9 mouse cellular contexts compared by ENCODE assay signal in the genomic region with DNA sequence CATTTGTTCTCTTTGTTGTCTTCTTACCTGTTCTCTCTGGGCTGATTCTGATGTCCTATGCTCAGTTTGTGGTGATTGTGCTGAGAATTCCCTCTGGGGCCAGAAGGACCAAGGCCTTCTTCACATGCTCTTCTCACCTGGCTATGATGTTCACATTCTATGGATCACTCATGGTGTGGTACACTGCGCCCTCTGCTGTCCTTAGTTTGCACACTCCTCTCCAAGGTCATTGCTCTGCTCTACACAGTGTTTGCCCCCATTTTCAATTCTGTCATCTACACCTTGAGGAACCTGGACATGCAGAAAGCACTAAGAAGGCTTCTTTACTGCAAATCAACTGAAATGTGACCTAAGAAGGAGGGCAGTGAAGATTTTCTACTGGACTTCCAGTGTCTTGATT. TPM values are rescaled to one million over a fixed set of nuclear protein-coding genes. Genes with fewer than 3 reads are reported as not detected.
DNase-seq lines count a peak whose midpoint lies in the region; ATAC-seq lines count a peak whose summit lies in the region.
"Had no signal": no experiment of that assay in that cellular context is flagged by ENCODE, and none has a peak within 500 bp of the region (broad histone marks: within the 10 kb centered on the region; RNA-seq: fewer than 3 reads in every experiment).

No protein-coding gene starts in this region.

- H3K36me3 ChIP-seq in hindbrain, embryonic 11.5 days (ENCODE audit: control insufficient read depth, insufficient read depth, low read length): no peaks in the 10 kb centered on the region
- no peaks in the 10 kb centered on the region for H3K36me3 ChIP-seq in hindbrain, embryonic 12.5 days
- H3K36me3 ChIP-seq: heart, embryonic 15.5 days had no signal

- no peaks in the 10 kb centered on the region for H3K9me3 ChIP-seq in hindbrain, embryonic 11.5 days (ENCODE audit: control insufficient read depth, low read length)
- H3K9me3 ChIP-seq in hindbrain, embryonic 12.5 days (replicated peaks): no peaks in the 10 kb centered on the region
- H3K9me3 ChIP-seq: heart, embryonic 15.5 days had no signal

- H3K27ac ChIP-seq in hindbrain, embryonic 11.5 days (ENCODE audit: low read depth, low read length): no peak overlapping the region
- no peak overlapping the region for H3K27ac ChIP-seq in hindbrain, embryonic 12.5 days
- H3K27ac ChIP-seq: heart, embryonic 15.5 days had no signal

- peak; percentile 6 for DNase-seq in hindbrain, embryonic 11.5 days (ENCODE audit: low spot score)
- peak; percentile 9 to 10 for DNase-seq in urinary bladder, postnatal 36 days (ENCODE audit: low spot score in 2 of 2)
- no peak for DNase-seq in urinary bladder, postnatal 10 days (ENCODE audit: low spot score)
- DNase-seq in induced T-regulatory cell, adult 2 months (ENCODE audit: low read depth): peak; percentile 64
- peak; percentile 40 for DNase-seq in thymus, postnatal 14 days
- DNase-seq in right cerebral cortex, postnatal 4 days: no peak
- no peak for DNase-seq in gastrocnemius, postnatal 25 days

- 14% methylated on average over 1 of the region's 1 CpGs for WGBS in hindbrain, embryonic 11.5 days
- 15% methylated on average over 1 of the region's 1 CpGs for WGBS in hindbrain, embryonic 12.5 days

- ATAC-seq in hindbrain, embryonic 11.5 days (ENCODE audit: low FRiP score): no peak
- ATAC-seq in hindbrain, embryonic 12.5 days (ENCODE audit: low FRiP score): no peak

- no peaks in the 10 kb centered on the region for H3K27me3 ChIP-seq in hindbrain, embryonic 11.5 days (ENCODE audit: control insufficient read depth, insufficient read depth, low read length)
- H3K27me3 ChIP-seq in hindbrain, embryonic 12.5 days: no peaks in the 10 kb centered on the region
- H3K27me3 ChIP-seq: heart, embryonic 15.5 days had no signal

- no peak overlapping the region for H3K4me3 ChIP-seq in hindbrain, embryonic 11.5 days (ENCODE audit: low read depth, low read length)
- no peak overlapping the region for H3K4me3 ChIP-seq in hindbrain, embryonic 12.5 days
- H3K4me3 ChIP-seq: heart, embryonic 15.5 days had no signal

- no peaks in the 10 kb centered on the region for H3K4me1 ChIP-seq in hindbrain, embryonic 11.5 days (replicated peaks; ENCODE audit: control insufficient read depth, insufficient read depth, low read length)
- H3K4me1 ChIP-seq in hindbrain, embryonic 12.5 days: no peaks in the 10 kb centered on the region
- H3K4me1 ChIP-seq: heart, embryonic 15.5 days had no signal

- no peak overlapping the region for H3K9ac ChIP-seq in hindbrain, embryonic 11.5 days (ENCODE audit: low read depth, low read length)
- H3K9ac ChIP-seq in hindbrain, embryonic 12.5 days: no peak overlapping the region
- H3K9ac ChIP-seq: heart, embryonic 15.5 days had no signal

- no peak overlapping the region for H3K4me2 ChIP-seq in hindbrain, embryonic 11.5 days (replicated peaks; ENCODE audit: low read depth, low read length)
- H3K4me2 ChIP-seq in hindbrain, embryonic 12.5 days (replicated peaks): no peak overlapping the region
- H3K4me2 ChIP-seq: heart, embryonic 15.5 days had no signal

RNA-seq across cellular contexts. Expression of a gene that starts 13.0 kb away (rescaled TPM):
- polyA plus RNA-seq in hindbrain, embryonic 11.5 days (2014; fragmentation: Nextera tagmentation; extraction: Ambion mirVana): not detected in 2 replicates
- polyA plus RNA-seq in hindbrain, embryonic 12.5 days (2016; fragmentation: Nextera tagmentation; extraction: Ambion mirVana): not detected in 2 replicates
- total RNA-seq in gastrocnemius, postnatal 25 days (2021): not detected
- polyA plus RNA-seq: heart, embryonic 15.5 days had no signal

RNA-seq across cellular contexts. Expression of a gene that starts 13.4 kb away (rescaled TPM):
- not detected in 2 replicates for polyA plus RNA-seq in hindbrain, embryonic 11.5 days (2014; fragmentation: Nextera tagmentation; extraction: Ambion mirVana)
- not detected in 2 replicates for polyA plus RNA-seq in hindbrain, embryonic 12.5 days (2016; fragmentation: Nextera tagmentation; extraction: Ambion mirVana)
- total RNA-seq in gastrocnemius, postnatal 25 days (2021): not detected
- polyA plus RNA-seq: heart, embryonic 15.5 days had no signal

RNA-seq across cellular contexts. Expression of a gene that starts 19.5 kb away (rescaled TPM):
- 0.93 and 1.3 TPM in 2 replicates for polyA plus RNA-seq in hindbrain, embryonic 11.5 days (2014; fragmentation: Nextera tagmentation; extraction: Ambion mirVana)
- polyA plus RNA-seq in hindbrain, embryonic 12.5 days (2016; fragmentation: Nextera tagmentation; extraction: Ambion mirVana): 0.92 and 0.95 TPM in 2 replicates
- total RNA-seq in gastrocnemius, postnatal 25 days (2021): 1 to 10 TPM in 1 of 2 experiments, under 1 TPM in 1; 0.99 to 1.3 TPM

RNA-seq across cellular contexts. Expression of a gene that starts 30.6 kb away (rescaled TPM):
- polyA plus RNA-seq in hindbrain, embryonic 11.5 days (2014; fragmentation: Nextera tagmentation; extraction: Ambion mirVana): not detected in 2 replicates
- not detected in 2 replicates for polyA plus RNA-seq in hindbrain, embryonic 12.5 days (2016; fragmentation: Nextera tagmentation; extraction: Ambion mirVana)
- total RNA-seq in gastrocnemius, postnatal 25 days (2021): not detected
- polyA plus RNA-seq: heart, embryonic 15.5 days had no signal

RNA-seq across cellular contexts. Expression of a gene that starts 32.7 kb away (rescaled TPM):
- polyA plus RNA-seq in hindbrain, embryonic 11.5 days (2014; fragmentation: Nextera tagmentation; extraction: Ambion mirVana): not detected in 2 replicates
- polyA plus RNA-seq in hindbrain, embryonic 12.5 days (2016; fragmentation: Nextera tagmentation; extraction: Ambion mirVana): not detected in 2 replicates
- total RNA-seq in gastrocnemius, postnatal 25 days (2021): not detected
- polyA plus RNA-seq: heart, embryonic 15.5 days had no signal

Comparison
In these comparisons a context has a peak if more than half of its experiments do, and no peak if none do; other contexts are left out.
1. DNase-seq: peak in hindbrain, embryonic 11.5 days (single experiment), urinary bladder, postnatal 36 days (2 of 2), induced T-regulatory cell, adult 2 months (single experiment) and thymus, postnatal 14 days (single experiment); none in urinary bladder, postnatal 10 days (single experiment), right cerebral cortex, postnatal 4 days (single experiment) and gastrocnemius, postnatal 25 days (single experiment).